Mouse (Mus musculus): Measurements from ENCODE around the gene Triobp. TPM values are rescaled to one million over a fixed set of nuclear protein-coding genes. Genes with fewer than 3 reads are reported as not detected.
A peak's percentile ranks its signal among the peaks of the same experiment; 100 is the strongest.

Triobp gene
- total RNA-seq, 2 experiments from 2014 or later = 11.8 to 12.7 TPM

- Histone ChIP-seq H3K27ac (peak overlapping the region; percentile 61), H3K4me3 (peak overlapping the region; percentile 56)
- DNase-seq (ENCODE audit: extremely low spot score in 1 of 2, low spot score in 2 of 2) = peak; percentile 60 to 62
- no peak for TF ChIP-seq CTCF (IDR thresholded peaks at IDR 0.05)
- intact Hi-C loops (cut with DNase I) = no loop called here
Measured at GRCm38 (mm10) chr15:79042721-79043491, 95.4 kb downstream of the Triobp start.

GRCm38 (mm10) chr15:79044837-79045236 is 97.3 kb downstream of the Triobp start:
- DNase-seq (ENCODE audit: extremely low spot score in 1 of 2, low spot score in 2 of 2) = no peak

GRCm38 (mm10) chr15:79048186-79048585 is 100.7 kb downstream of the Triobp start:
- intact Hi-C loops (cut with DNase I) = no loop called here
- TF ChIP-seq CTCF (IDR thresholded peaks at IDR 0.05) = no peak
- no peak overlapping the region for H3K27ac ChIP-seq
- no peak overlapping the region for H3K4me3 ChIP-seq
- no peak for DNase-seq (ENCODE audit: extremely low spot score in 1 of 2, low spot score in 2 of 2)

More at GRCm38 (mm10) chr15:79044837-79045236, 97.3 kb downstream of the Triobp start:
- intact Hi-C loops (cut with DNase I) = no loop called here
- H3K4me3 ChIP-seq = no peak overlapping the region
- no peak for TF ChIP-seq CTCF (IDR thresholded peaks at IDR 0.05)
- no peak overlapping the region for H3K27ac ChIP-seq

DNA sequence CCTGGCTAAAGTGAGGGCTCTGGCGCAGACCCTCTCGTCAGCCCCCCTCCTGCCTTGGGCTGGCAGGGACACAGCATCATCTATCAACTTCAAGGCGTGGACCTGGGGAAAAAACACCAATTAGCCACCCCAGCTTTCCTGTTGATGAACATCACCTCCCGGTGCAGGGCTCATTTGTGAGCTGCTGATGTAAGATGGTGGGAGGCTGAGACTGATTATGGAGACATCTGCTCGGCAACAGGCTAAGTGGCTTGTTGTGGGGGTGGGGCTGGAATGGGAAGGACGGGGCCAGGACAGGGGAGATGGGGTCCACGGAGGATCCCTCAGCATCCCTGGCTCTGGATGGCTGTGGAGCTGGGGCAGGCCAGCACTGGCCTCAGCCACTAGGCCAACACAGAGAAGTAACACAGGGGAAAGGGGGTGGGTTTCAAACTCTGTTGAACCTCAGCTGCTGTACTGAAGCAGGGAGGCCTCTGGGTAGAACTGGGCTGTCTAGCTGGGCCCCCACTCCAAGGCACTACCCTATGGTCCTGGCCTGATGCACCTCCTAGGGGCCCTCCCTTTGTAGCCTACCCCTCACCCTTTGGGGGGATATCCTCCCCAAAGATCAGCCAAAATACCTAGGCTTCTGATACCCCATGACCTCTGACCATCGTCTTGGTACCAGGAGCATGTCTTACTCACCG is 102.8 kb downstream of the Triobp start:
- DNase-seq (ENCODE audit: extremely low spot score in 1 of 2, low spot score in 2 of 2) = no peak
- TF ChIP-seq CTCF (IDR thresholded peaks at IDR 0.05) = no peak
- Histone ChIP-seq H3K27ac (no peak overlapping the region), H3K4me3 (no peak overlapping the region)
- intact Hi-C loops (cut with DNase I) = no loop called here

DNA sequence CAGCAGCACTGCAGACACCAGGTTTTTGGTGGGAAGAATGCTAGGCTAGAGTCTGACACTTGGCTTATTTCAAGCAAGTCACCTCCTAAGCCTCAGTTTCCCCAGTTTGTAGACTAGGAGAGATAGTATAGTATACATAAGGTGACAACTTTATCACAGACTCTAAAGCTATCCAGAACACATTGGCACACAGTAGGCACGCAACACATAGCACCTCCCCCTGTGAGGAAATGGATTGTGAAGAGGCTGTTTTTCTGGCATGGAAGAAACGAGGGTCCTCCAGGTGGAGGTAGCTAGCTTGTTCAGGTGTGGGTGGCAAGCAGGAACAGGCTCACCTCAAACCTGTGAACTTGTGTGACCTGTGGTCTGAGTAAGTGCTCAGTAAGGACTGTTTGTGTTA is 103.4 kb downstream of the Triobp start:
- Histone ChIP-seq H3K4me3 (no peak overlapping the region), H3K27ac (no peak overlapping the region)
- intact Hi-C loops (cut with DNase I) = no loop called here
- no peak for TF ChIP-seq CTCF (IDR thresholded peaks at IDR 0.05)
- no peak for DNase-seq (ENCODE audit: extremely low spot score in 1 of 2, low spot score in 2 of 2)

- intact Hi-C loops (cut with DNase I) = no loop called here
- TF ChIP-seq CTCF (IDR thresholded peaks at IDR 0.05) = no peak
- no peak for DNase-seq (ENCODE audit: extremely low spot score in 1 of 2, low spot score in 2 of 2)
- Histone ChIP-seq H3K27ac (no peak overlapping the region), H3K4me3 (no peak overlapping the region)
Measured at GRCm38 (mm10) chr15:79051461-79052360, 104.2 kb downstream of the Triobp start.

GRCm38 (mm10) chr15:79052366-79052765 is 104.8 kb downstream of the Triobp start:
- H3K4me3 ChIP-seq = no peak overlapping the region
- H3K27ac ChIP-seq = no peak overlapping the region
- intact Hi-C loops (cut with DNase I) = no loop called here
- no peak for DNase-seq (ENCODE audit: extremely low spot score in 1 of 2, low spot score in 2 of 2)
- TF ChIP-seq CTCF (IDR thresholded peaks at IDR 0.05) = no peak

Small RNA genes within 50 kb of the gene (microRNA-seq; reads per million reads assigned to microRNA genes)
- 1.4 to 1.5 reads per million in 2 experiments for gene Mir6956

Other genes with a start within 250 kb of the Triobp start
- gene Elfn2, start 229.0 kb upstream of the Triobp start, total RNA-seq (2021) = 100 to 1,000 TPM; 144 to 177 TPM
- gene Mfng, start 174.2 kb upstream of the Triobp start, total RNA-seq (2021) = 1 to 10 TPM; 5.0 to 6.2 TPM
- gene Card10, start 144.7 kb upstream of the Triobp start, total RNA-seq (2021) = 1 to 10 TPM; 4.8 TPM
- gene Cdc42ep1, start 105.1 kb upstream of the Triobp start, total RNA-seq (2021) = 10 to 100 TPM; 10.6 to 13.1 TPM
- not detected for gene Lgals2, start 92.2 kb upstream of the Triobp start, total RNA-seq (2021)
- 10 to 100 TPM; 64.8 to 68.2 TPM for gene Gga1, start 70.5 kb upstream of the Triobp start, total RNA-seq (2021)
- gene Gm49510, start 48.1 kb upstream of the Triobp start, total RNA-seq (2021) = not detected
- 10 to 100 TPM; 35.0 to 37.7 TPM for gene Sh3bp1, start 48.0 kb upstream of the Triobp start, total RNA-seq (2021)
- gene Pdxp, start 33.8 kb upstream of the Triobp start, total RNA-seq (2021) = 100 to 1,000 TPM; 165 to 171 TPM
- gene Lgals1, start 21.0 kb upstream of the Triobp start, total RNA-seq (2021) = 10 to 100 TPM; 19.8 to 20.4 TPM
- 10 to 100 TPM; 36.2 to 38.8 TPM for gene Nol12, start 12.8 kb upstream of the Triobp start, total RNA-seq (2021)
- 10 to 100 TPM; 80.4 to 81.1 TPM for gene H1f0, start 80.7 kb downstream of the Triobp start, total RNA-seq (2021)
- gene Galr3, start 94.2 kb downstream of the Triobp start, total RNA-seq (2021) = under 1 TPM in 1 of 2 experiments, not detected in 1; 0.84 TPM
- gene Ankrd54, start 115.2 kb downstream of the Triobp start, total RNA-seq (2021) = 10 to 100 TPM; 19.7 to 19.8 TPM
- 10 to 100 TPM; 62.5 to 66.6 TPM for gene Eif3l, start 127.5 kb downstream of the Triobp start, total RNA-seq (2021)
- 10 to 100 TPM; 22.8 to 23.2 TPM for gene Micall1, start 161.2 kb downstream of the Triobp start, total RNA-seq (2021)
- gene Polr2f, start 193.3 kb downstream of the Triobp start, total RNA-seq (2021) = 100 to 1,000 TPM; 100 to 103 TPM
- gene 1700088E04Rik, start 193.5 kb downstream of the Triobp start, total RNA-seq (2021) = 10 to 100 TPM; 12.0 to 12.9 TPM
- 10 to 100 TPM; 17.1 to 18.7 TPM for gene Sox10, start 217.5 kb downstream of the Triobp start, total RNA-seq (2021)